Mouse (Mus musculus) erythroid progenitor cell, adult 5-6 weeks (primary cell): ENCODE measurements around the gene Mad1l1. TPM values are rescaled to one million over a fixed set of nuclear protein-coding genes. Genes with fewer than 3 reads are reported as not detected.

ENCODE experiments used
- ATAC-seq: replicated peaks from 2 replicates; pipeline ENCODE4 v1.8.0; 2016; ENCODE audit warnings: moderate number of reproducible peaks, mild to moderate bottlenecking, moderate TSS enrichment, inconsistent platforms; ENCODE audit not compliant: poor library complexity, low FRiP score, severe bottlenecking
- total RNA-seq, 2 experiments: library from RNA; stranded (forward) in 1 of 2; stranded (reverse) in 1 of 2; fragments of 150-400 nt in 1 of 2; fragments of 186-747, 209-891 nt in 1 of 2; gene quantifications; 2 replicates each; pipeline versions ENCODE4 v1.2.3 to v1.2.4; 2015 to 2017; ENCODE audit warnings: low replicate concordance in 2 of 2

Mad1l1 gene
- total RNA-seq, 2 experiments from 2014 or later, result 29.3 to 113 TPM

DNA sequence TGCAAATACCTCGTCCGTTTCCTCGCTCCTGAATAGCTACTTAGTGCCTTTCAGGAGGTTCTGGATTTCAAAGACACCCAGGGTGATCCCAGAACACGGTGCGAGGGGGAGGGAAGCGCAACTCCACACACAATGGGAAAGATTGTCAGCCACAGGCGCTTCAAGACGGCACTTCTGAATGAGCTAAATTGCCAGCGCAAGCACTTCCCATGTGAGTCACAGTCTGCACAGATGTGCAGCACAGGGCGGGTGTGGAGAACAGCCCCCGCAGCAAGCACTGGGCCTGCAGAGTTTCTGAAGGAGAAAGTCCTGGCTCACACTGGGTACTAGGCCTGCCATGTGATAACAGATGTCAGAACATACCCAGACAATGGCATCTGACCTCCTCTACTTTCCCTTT is 127.2 kb downstream of the Mad1l1 start:
- ATAC-seq, result no peak

- ATAC-seq, result no peak
Observed at GRCm38 (mm10) chr5:140191539-140191938, 129.8 kb downstream of the Mad1l1 start.

- no peak for ATAC-seq
Observed at GRCm38 (mm10) chr5:140186351-140186750, 135.0 kb downstream of the Mad1l1 start.

DNA sequence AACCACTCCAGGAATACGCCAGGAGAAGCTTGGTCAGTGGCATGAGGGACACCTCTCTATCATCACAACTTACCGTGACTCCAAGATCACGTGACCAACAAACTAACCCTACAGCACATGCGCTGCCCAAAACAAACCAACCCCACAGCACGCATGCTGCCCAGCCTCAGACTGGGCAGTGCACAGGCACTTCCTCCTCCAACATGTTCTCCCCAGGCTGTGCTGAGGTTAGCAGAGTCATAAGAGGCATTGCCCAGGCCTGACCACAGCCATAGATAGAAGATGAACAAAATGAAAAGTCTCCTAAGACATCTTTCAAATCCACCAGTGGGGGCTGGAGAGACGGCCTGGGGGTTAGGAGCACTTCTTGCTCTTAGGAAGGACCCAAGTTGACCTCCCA is 135.6 kb downstream of the Mad1l1 start:
- ATAC-seq, result no peak

GRCm38 (mm10) chr5:140183387-140183786 is 138.0 kb downstream of the Mad1l1 start:
- no peak for ATAC-seq

- no peak for ATAC-seq
Observed at GRCm38 (mm10) chr5:140182351-140182750, 139.0 kb downstream of the Mad1l1 start.

DNA sequence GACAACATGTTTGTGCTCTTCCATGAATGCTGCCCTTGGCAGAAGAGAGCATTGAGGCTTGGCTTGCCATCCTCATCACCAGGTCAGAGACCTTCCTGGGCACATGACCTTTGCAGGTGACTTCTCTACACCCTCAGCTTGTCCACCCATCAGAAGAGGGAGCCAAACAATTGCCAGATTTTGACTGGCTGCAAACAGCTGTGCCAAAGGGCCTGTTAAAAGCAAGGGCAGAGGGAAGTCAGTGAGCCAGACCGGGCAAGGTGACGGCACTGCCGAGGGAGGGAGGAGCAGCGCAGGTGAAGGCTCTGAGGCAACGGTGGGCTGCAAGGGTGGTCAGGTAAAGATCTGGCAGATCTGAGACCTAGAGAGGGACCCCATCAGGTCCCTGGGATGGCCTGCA is 141.3 kb downstream of the Mad1l1 start:
- no peak for ATAC-seq

GRCm38 (mm10) chr5:140178058-140178690 is 143.2 kb downstream of the Mad1l1 start:
- no peak for ATAC-seq

GRCm38 (mm10) chr5:140177582-140177981 is 143.8 kb downstream of the Mad1l1 start:
- ATAC-seq, result no peak

DNA sequence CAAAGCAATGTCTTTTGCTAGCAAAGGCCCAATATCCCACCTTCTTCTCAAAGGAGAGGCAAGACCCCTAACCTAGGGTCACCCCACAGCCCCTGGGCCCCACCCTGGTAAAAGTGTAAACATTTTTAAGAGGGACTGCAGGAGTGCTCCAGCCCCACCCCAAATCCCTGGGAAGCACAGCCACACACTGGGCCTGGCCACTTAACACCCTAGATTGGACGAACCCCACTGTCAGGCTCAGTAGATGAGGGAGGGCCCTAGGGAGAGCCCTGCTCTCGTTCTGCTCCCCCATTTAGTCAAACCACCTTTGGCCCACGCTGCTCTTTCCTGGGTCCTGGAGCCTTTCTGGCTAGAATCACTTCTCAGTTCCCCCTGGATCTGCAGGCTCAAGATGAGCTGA is 145.0 kb downstream of the Mad1l1 start:
- no peak for ATAC-seq

GRCm38 (mm10) chr5:140174814-140175490 is 146.4 kb downstream of the Mad1l1 start:
- no peak for ATAC-seq

GRCm38 (mm10) chr5:140174066-140174465 is 147.3 kb downstream of the Mad1l1 start:
- no peak for ATAC-seq

DNA sequence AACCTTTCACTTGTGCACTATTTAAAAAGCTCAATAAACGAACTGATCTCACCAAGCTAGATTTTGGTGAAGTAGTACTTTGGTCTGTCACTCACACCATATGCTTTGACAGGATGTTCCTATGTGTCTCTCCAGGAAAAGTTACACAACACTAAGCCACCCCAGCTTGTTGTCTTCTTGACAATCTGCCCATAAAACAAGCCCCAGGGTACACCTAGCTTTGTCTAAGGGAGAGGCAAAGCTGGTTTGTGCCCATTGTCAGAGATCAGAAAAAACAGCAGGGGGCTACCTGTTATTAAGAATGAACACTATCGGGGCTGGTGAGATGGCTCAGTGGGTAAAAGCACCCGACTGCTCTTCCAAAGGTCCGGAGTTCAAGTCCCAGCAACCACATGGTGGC is 148.2 kb downstream of the Mad1l1 start:
- no peak for ATAC-seq

GRCm38 (mm10) chr5:140171710-140172109 is 149.6 kb downstream of the Mad1l1 start:
- ATAC-seq, result no peak

DNA sequence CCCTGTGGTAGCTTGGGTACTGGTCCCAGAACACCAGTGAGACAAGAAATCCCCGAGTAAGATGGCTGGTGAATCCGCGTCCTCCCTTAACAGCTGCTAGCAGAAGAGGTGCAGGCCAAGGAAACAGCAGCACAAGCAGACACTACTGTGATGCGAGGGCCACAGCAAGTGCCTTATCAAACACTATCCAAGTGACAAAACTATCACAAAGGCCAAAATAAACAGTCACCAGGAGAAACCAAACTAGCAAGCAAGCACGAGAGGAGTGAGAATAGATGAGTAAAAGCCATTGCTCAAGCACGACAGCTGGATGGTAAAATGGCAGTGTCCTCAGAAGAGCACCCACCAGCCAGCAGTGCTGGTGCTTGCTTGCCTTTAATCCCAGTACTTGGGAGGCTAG is 153.8 kb downstream of the Mad1l1 start:
- no peak for ATAC-seq

GRCm38 (mm10) chr5:140167080-140167479 is 154.3 kb downstream of the Mad1l1 start:
- no peak for ATAC-seq

DNA sequence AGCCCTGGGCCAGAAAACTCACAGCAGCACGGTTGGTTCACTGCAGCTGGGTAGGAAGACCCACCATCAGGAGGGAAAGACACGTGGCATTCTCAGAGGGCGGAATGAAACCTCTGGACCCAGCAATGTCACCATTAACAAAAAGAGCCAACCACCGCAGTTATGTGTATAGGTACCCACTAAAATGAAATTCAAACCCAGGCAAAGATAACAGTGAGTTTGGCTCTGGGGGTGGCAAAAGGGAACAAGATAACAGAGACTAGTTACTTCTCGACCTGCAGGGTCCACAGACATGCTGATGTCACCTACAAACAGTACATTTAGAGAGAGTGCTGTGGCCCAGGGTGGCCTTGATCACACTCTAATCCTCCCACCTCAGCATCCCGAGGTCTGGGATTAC is 157.4 kb downstream of the Mad1l1 start:
- no peak for ATAC-seq

GRCm38 (mm10) chr5:140162071-140162845 is 159.1 kb downstream of the Mad1l1 start:
- ATAC-seq, result no peak

DNA sequence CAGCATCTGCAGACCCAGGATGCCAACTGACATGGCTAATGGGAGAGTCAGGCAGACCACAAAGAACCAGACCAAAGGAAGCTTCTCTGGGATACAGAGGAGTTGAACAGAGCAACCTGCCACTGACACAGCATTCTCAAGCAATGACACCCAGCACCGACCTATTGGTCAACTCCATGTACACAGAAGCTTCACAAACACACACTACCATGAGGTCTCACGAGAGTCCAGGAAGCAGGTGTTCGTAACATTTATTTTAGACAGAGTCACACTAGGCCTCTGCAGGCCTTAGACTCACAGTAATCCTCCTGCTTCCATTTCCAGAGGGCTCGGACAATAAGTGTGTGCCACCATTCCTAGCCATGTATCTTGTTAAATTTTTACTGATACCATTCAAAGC is 162.3 kb downstream of the Mad1l1 start:
- ATAC-seq, result no peak

DNA sequence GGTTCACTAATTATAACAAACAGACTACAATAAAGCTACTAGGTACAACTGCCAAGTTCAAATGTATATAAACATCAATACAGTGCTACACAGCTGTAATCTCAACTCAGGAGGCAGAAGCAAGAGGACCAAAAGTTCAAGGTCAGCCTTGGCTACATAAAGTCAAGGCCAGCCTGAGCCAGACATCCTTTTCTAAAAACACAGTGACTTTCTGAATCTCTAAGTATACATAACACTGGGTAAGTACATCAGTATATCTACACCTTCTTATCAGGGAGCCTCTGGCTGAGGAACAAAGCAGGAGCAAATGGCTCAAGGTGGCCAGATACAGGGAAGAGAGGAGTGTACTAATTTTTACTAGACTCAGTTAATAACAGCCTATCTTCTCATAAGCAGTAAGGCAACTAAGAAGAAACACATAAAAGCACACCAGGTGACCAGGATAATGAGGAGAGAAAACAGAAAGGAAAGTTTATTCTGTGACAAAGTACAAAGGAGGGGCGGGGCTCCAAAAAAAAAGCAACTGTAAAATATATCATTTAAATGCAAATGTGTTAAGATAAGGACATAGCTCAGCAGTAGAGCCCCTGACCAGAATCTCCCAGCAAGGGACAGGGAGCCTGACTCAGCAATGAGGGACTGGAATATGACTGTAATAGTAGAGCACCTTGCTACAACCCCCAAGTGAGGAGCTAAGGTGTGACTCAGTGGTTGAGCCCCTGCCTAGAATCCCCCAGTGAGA is 163.3 kb downstream of the Mad1l1 start:
- ATAC-seq, result no peak
